Mouse (Mus musculus) spleen, embryonic (tissue): Measurements from ENCODE around the gene Rpl7l1.

ENCODE experiments used
- CTCF ChIA-PET: fragments of 350-600 bp; sonication (Branson Sonifier 250); formaldehyde crosslinking; loops from one replicate; lab custom pipeline; 2022; lab: Charles Lee

The Rpl7l1 gene

GRCm38 (mm10) chr17:46782341-46783221 lies at the start of gene Rpl7l1:
Gene Rpl7l1 (minus strand): TSS chr17:46782672.
- CTCF ChIA-PET: interaction anchor here (0.6 to 1.1 kb wide), 3 partner anchors 10 to 136 kb away, joined by 3 to 5 read pairs (median 3); partner anchors contain the start of genes 2310039H08Rik and Cnpy3

- CTCF ChIA-PET: no interaction called here
Measured at GRCm38 (mm10) chr17:46829856-46830535, 47.5 kb upstream of the Rpl7l1 start.

- CTCF ChIA-PET: no interaction called here
Measured at GRCm38 (mm10) chr17:46828935-46829334, 46.5 kb upstream of the Rpl7l1 start.

GRCm38 (mm10) chr17:46823091-46823490 lies 40.6 kb upstream of the Rpl7l1 start:
- CTCF ChIA-PET: no interaction called here

- CTCF ChIA-PET: no interaction called here
Measured at GRCm38 (mm10) chr17:46820628-46821027, 38.2 kb upstream of the Rpl7l1 start.

- CTCF ChIA-PET: no interaction called here
Measured at GRCm38 (mm10) chr17:46817734-46818158, 35.3 kb upstream of the Rpl7l1 start.

- CTCF ChIA-PET: no interaction called here
Measured at GRCm38 (mm10) chr17:46816306-46816705, 33.8 kb upstream of the Rpl7l1 start.

- CTCF ChIA-PET: interaction anchor here (0.6 to 0.9 kb wide), 3 partner anchors 23 to 213 kb away, joined by 3 to 6 read pairs (median 4); no protein-coding TSS in a partner anchor
Measured at GRCm38 (mm10) chr17:46814497-46814896, 32.0 kb upstream of the Rpl7l1 start.

- CTCF ChIA-PET: no interaction called here
Measured at GRCm38 (mm10) chr17:46813637-46814036, 31.2 kb upstream of the Rpl7l1 start.

GRCm38 (mm10) chr17:46812442-46812841 lies 30.0 kb upstream of the Rpl7l1 start:
- CTCF ChIA-PET: interaction anchor here (0.7 kb wide), 1 partner anchor 81 kb away, joined by 4 read pairs; no protein-coding TSS in a partner anchor

GRCm38 (mm10) chr17:46810672-46811071 lies 28.2 kb upstream of the Rpl7l1 start:
- CTCF ChIA-PET: interaction anchor here (0.8 kb wide), 1 partner anchor 43 kb away, joined by 5 read pairs; no protein-coding TSS in a partner anchor

- CTCF ChIA-PET: interaction anchor here (0.6 kb wide), 1 partner anchor 80 kb away, joined by 3 read pairs; the partner anchor contains the start of gene Gnmt
Measured at GRCm38 (mm10) chr17:46809131-46809830, 26.8 kb upstream of the Rpl7l1 start.

GRCm38 (mm10) chr17:46808376-46808775 lies 25.9 kb upstream of the Rpl7l1 start:
- CTCF ChIA-PET: no interaction called here

- CTCF ChIA-PET: no interaction called here
Measured at GRCm38 (mm10) chr17:46801761-46802160, 19.3 kb upstream of the Rpl7l1 start.

- CTCF ChIA-PET: no interaction called here
Measured at GRCm38 (mm10) chr17:46799680-46800079, 17.2 kb upstream of the Rpl7l1 start.

- CTCF ChIA-PET: interaction anchor here (0.6 kb wide), 1 partner anchor 667 kb away, joined by 3 read pairs; no protein-coding TSS in a partner anchor
Measured at GRCm38 (mm10) chr17:46797386-46797785, 14.9 kb upstream of the Rpl7l1 start.

- CTCF ChIA-PET: interaction anchor here (0.6 to 0.7 kb wide), 3 partner anchors 30 to 293 kb away, joined by 3 to 5 read pairs (median 3); no protein-coding TSS in a partner anchor
Measured at GRCm38 (mm10) chr17:46796743-46797142, 14.3 kb upstream of the Rpl7l1 start.

- CTCF ChIA-PET: no interaction called here
Measured at GRCm38 (mm10) chr17:46792963-46793362, 10.5 kb upstream of the Rpl7l1 start.

- CTCF ChIA-PET: interaction anchor here (0.7 kb wide), 1 partner anchor 39 kb away, joined by 4 read pairs; no protein-coding TSS in a partner anchor
Measured at GRCm38 (mm10) chr17:46787974-46788373, 5.5 kb upstream of the Rpl7l1 start.

- CTCF ChIA-PET: no interaction called here
Measured at GRCm38 (mm10) chr17:46786952-46787351, 4.5 kb upstream of the Rpl7l1 start.

GRCm38 (mm10) chr17:46783222-46783565 lies 722 bp upstream of the Rpl7l1 start:
- CTCF ChIA-PET: interaction anchor here (0.7 to 1.1 kb wide), 2 partner anchors 11 to 93 kb away, joined by 3 read pairs; partner anchors contain the start of gene 2310039H08Rik
